Mouse (Mus musculus): ENCODE results near the gene Ankrd13a.

GRCm38 (mm10) chr5:114797253-114797652, 22.8 kb downstream of the Ankrd13a start:
- no peak for TF ChIP-seq CTCF (IDR thresholded peaks at IDR 0.05; ENCODE audit: low read depth)
- no peak for TF ChIP-seq EP300 (IDR thresholded peaks at IDR 0.05; ENCODE audit: low read depth)

Measured in heart, postnatal 0 days (tissue).